Mouse (Mus musculus): Measurements from ENCODE around the gene Kmt5a. TPM values are rescaled to one million over a fixed set of nuclear protein-coding genes. Genes with fewer than 3 reads are reported as not detected.
"Not testable (repeated sequence)": the region's sequence is repeated elsewhere in the genome, so short reads cannot be mapped to it uniquely, and the experiment has no call there.

Gene Kmt5a
- total RNA-seq, 1 experiment from 2014 or later, result 99.1 TPM

DNA sequence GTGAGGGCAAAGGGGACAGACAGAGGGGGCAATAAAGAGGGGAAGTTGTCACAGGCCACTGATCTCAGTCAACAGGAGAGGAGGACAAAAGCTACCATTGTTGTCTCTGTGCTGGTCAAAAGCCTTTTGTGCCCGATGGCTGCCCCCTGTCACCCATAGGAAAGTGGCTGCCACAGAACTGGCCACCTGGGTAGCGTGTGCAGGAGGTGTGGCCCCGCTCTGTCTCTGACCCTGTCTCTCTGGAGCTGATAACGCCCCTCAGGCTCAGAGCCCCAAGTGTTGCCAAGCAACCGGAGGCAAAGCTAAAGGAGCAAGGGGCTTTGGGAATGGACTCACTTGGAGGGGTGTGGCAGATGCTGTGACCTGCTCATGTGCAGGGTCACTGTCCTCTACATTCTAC is 59.3 kb downstream of the Kmt5a start:
- ATAC-seq (replicated peaks in 1 of 2; ENCODE audit: insufficient read depth in 1 of 2, low FRiP score in 2 of 2, low TSS enrichment in 1 of 2, low read depth in 1 of 2, poor library complexity in 2 of 2, severe bottlenecking in 2 of 2), result no peak

DNA sequence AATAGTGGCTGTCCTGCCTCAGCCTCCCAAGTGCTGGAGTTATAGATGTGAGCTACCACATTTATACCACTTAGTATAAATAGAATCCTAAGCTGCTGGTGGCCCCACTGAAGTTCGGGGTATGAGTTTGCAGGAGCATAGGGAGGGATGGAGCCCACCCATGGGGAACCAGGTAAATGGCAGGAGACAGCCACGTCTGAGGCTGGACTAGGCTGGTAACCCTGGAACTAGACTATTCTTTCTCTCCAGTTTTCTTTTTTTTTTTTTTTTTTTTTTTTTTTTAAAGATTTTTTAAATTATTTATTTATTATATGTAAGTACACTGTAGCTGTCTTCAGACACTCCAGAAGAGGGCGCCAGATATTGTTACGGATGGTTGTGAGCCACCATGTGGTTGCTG is 60.3 kb downstream of the Kmt5a start:
- not testable (repeated sequence) for ATAC-seq (replicated peaks in 1 of 2; ENCODE audit: insufficient read depth in 1 of 2, low FRiP score in 2 of 2, low TSS enrichment in 1 of 2, low read depth in 1 of 2, poor library complexity in 2 of 2, severe bottlenecking in 2 of 2)

GRCm38 (mm10) chr5:124500573-124500972 is 60.8 kb downstream of the Kmt5a start:
- ATAC-seq (replicated peaks in 1 of 2; ENCODE audit: insufficient read depth in 1 of 2, low FRiP score in 2 of 2, low TSS enrichment in 1 of 2, low read depth in 1 of 2, poor library complexity in 2 of 2, severe bottlenecking in 2 of 2), result no peak

DNA sequence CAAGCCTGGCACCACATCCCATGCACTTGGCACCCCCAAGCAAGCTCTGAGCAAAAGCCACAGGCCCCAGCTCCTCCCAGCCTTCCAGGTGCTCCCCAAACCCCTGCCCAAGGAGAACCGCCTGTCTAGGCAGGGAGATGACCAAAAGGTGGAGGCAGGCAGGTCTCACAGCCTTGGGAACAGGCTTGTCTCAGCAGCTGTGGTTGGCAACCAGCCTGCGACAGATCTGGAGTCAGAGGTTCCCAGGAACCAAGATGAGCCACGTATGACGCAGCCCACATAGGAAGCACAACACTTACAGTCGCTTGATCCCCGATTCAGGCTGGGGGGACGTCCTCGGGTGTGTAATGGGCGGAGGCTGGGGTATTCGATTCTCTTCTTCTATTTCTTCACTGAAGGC is 61.8 kb downstream of the Kmt5a start:
- ATAC-seq (replicated peaks in 1 of 2; ENCODE audit: insufficient read depth in 1 of 2, low FRiP score in 2 of 2, low TSS enrichment in 1 of 2, low read depth in 1 of 2, poor library complexity in 2 of 2, severe bottlenecking in 2 of 2), result no peak

DNA sequence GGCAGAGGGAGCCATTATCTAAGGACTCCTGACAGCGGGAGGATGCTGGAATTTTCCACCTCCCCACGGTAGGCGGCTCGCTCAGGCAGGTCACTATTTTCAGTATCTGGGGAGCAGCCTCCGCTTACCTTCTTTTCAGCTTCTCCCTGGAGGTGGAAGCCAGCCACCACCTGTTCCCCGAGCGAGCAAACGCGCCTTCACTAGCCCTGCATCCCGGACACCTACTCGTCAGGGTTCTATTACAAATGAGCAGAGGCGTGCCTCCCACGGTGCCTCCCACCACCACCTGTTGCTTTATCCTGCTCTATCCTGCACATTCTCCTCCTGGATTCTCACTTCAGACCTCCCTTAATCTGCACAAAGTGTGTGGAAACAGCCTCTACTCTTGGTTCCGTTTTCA is 64.0 kb downstream of the Kmt5a start:
- ATAC-seq (replicated peaks in 1 of 2; ENCODE audit: insufficient read depth in 1 of 2, low FRiP score in 2 of 2, low TSS enrichment in 1 of 2, low read depth in 1 of 2, poor library complexity in 2 of 2, severe bottlenecking in 2 of 2), result no peak

DNA sequence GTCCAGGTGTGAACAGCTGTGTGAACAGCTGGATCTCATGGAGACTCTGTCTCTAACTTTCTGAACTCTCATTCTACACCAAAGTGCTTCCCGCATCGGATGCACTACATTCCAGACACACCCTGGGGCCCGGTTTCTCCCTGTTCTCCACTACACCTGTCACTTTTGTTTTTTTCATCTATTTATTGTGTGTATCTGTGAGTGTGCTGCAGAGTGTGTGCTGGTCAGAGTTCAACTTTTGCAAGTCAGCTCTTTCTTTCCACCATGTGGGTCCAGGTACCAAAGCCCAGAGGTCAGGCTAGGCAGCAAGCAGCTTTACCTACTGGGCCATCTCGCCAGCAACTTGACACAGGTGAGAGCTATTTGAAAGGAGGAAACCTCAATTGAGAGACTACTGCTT is 65.5 kb downstream of the Kmt5a start:
- no peak for ATAC-seq (replicated peaks in 1 of 2; ENCODE audit: insufficient read depth in 1 of 2, low FRiP score in 2 of 2, low TSS enrichment in 1 of 2, low read depth in 1 of 2, poor library complexity in 2 of 2, severe bottlenecking in 2 of 2)

GRCm38 (mm10) chr5:124506731-124507359 is 67.1 kb downstream of the Kmt5a start:
- ATAC-seq (replicated peaks in 1 of 2; ENCODE audit: insufficient read depth in 1 of 2, low FRiP score in 2 of 2, low TSS enrichment in 1 of 2, low read depth in 1 of 2, poor library complexity in 2 of 2, severe bottlenecking in 2 of 2), result peak in 1 of 2 experiments; percentile 53; a peak in 1 of 4 replicates

DNA sequence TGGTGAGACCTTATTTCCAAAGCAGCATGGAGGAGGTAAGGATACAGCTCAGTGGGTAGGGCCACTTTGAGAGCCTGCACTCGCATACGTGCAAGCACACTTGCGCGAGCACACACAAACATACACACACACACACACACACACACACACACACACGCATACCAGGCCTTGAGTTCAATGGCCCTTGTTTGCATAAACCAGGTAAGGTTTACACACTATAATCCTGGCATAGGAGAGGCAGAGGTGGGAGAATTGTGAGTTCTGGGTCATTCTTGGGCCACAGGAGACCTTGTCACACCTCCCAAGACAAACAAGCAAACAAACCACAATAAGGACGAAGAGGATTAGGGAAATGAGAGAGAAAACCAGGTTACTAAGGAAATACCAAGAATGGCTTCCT is 69.5 kb downstream of the Kmt5a start:
- ATAC-seq (replicated peaks in 1 of 2; ENCODE audit: insufficient read depth in 1 of 2, low FRiP score in 2 of 2, low TSS enrichment in 1 of 2, low read depth in 1 of 2, poor library complexity in 2 of 2, severe bottlenecking in 2 of 2), result no peak

DNA sequence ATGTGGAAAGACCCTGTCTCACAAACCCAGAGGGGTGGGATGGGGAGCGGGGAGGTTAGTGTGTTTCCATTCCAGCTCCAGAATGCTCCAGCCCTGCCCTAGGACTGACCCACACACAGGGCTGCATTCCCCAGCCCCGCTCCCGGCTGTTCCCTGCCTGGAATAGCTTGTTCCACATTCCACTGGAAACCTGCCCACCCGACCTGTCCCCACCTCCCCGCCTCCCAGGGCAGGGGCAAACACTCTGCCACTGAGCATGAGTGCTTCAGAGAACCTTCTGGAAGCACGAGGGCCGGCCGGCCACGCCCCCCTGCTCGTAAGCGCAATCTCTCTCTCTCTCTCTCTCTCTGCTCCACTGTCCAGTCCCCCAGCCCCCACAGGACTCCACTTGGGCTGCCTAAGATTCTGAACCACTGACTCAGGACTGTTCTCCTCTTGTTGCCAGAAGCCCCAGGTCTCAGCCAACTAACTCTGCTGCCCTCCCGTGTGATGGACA is 70.1 kb downstream of the Kmt5a start:
- no peak for ATAC-seq (replicated peaks in 1 of 2; ENCODE audit: insufficient read depth in 1 of 2, low FRiP score in 2 of 2, low TSS enrichment in 1 of 2, low read depth in 1 of 2, poor library complexity in 2 of 2, severe bottlenecking in 2 of 2)

DNA sequence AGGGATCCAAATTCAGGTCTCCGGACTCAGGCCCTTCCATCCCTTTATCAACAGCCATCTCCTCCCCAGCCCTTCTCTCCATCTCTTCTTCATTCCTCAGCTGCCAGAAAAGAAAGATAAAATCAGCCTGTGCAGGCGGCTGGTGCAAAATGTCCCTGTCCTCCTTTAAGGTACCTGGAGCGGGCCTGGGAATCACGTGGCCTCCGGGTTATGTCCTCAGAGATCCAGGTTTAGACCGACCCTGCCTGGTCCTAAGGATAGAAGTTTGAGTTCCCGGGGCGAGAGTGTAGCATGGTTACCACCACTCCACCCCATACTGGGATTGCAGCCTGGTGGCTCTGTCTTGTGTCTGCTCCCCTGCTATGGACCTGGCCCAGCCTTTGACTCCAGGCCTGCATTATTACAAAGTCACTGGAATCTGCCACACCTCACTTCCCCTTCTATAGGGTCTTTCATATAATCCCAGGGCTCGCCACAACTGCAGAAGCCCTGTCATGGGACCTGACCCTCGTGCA is 70.9 kb downstream of the Kmt5a start:
- no peak for ATAC-seq (replicated peaks in 1 of 2; ENCODE audit: insufficient read depth in 1 of 2, low FRiP score in 2 of 2, low TSS enrichment in 1 of 2, low read depth in 1 of 2, poor library complexity in 2 of 2, severe bottlenecking in 2 of 2)

Other genes starting within 250 kb of the Kmt5a start
- 8.0 and 14.3 TPM in 2 replicates for gene Pitpnm2, start 190.2 kb upstream of the Kmt5a start, total RNA-seq (2017)
- gene Mphosph9, start 112.0 kb upstream of the Kmt5a start, total RNA-seq (2017), result 27.8 and 41.0 TPM in 2 replicates
- 22.3 and 24.6 TPM in 2 replicates for gene 2810006K23Rik, start 111.8 kb upstream of the Kmt5a start, total RNA-seq (2017)
- 166 and 167 TPM in 2 replicates for gene Cdk2ap1, start 76.8 kb upstream of the Kmt5a start, total RNA-seq (2017)
- gene Sbno1, start 13.9 kb upstream of the Kmt5a start, total RNA-seq (2017), result 233 and 245 TPM in 2 replicates
- 45.7 and 62.1 TPM in 2 replicates for gene Rilpl2, start 38.4 kb downstream of the Kmt5a start, total RNA-seq (2017)
- gene Snrnp35, start 43.2 kb downstream of the Kmt5a start, total RNA-seq (2017), result 4.8 and 7.4 TPM in 2 replicates
- gene Rilpl1, start 91.5 kb downstream of the Kmt5a start, total RNA-seq (2017), result 6.0 and 9.5 TPM in 2 replicates
- gene Tmed2, start 100.8 kb downstream of the Kmt5a start, total RNA-seq (2017), result 482 and 912 TPM in 2 replicates
- gene Ddx55, start 112.9 kb downstream of the Kmt5a start, total RNA-seq (2017), result 16.0 and 16.4 TPM in 2 replicates
- 26.4 and 37.7 TPM in 2 replicates for gene Eif2b1, start 139.2 kb downstream of the Kmt5a start, total RNA-seq (2017)
- gene Gtf2h3, start 139.2 kb downstream of the Kmt5a start, total RNA-seq (2017), result 53.2 and 80.4 TPM in 2 replicates
- gene Atp6v0a2, start 188.6 kb downstream of the Kmt5a start, total RNA-seq (2017), result 18.4 and 22.1 TPM in 2 replicates